Mouse (Mus musculus) forebrain, embryonic 12.5 days (tissue): Measurements from ENCODE around the gene Scn1b. TPM values are rescaled to one million over a fixed set of nuclear protein-coding genes. Genes with fewer than 3 reads are reported as not detected.

Experiments used
- ATAC-seq: fragments of 200-750 bp; cut with Nextera tagmentation; 2 replicates; pipeline ENCODE4 v1.8.0; 2017; ENCODE audit warnings: moderate TSS enrichment; ENCODE audit not compliant: low FRiP score
- H3K27ac ChIP-seq: fragments of 300-500 bp; sonication (generic); 2 replicates; pipeline ENCODE4 v1.5.1; 2016; ENCODE audit warnings: mild to moderate bottlenecking
- H3K27me3 ChIP-seq: fragments of 300-500 bp; sonication (generic); 2 replicates; pipeline ENCODE4 v1.6.1; 2016; ENCODE audit warnings: mild to moderate bottlenecking
- H3K36me3 ChIP-seq: fragments of 300-500 bp; sonication (generic); replicated peaks from 2 replicates; pipeline ENCODE4 v1.6.1; 2016; ENCODE audit warnings: mild to moderate bottlenecking
- H3K4me1 ChIP-seq: fragments of 300-500 bp; sonication (generic); 2 replicates; pipeline ENCODE4 v1.6.1; 2016
- H3K4me2 ChIP-seq: fragments of 300-500 bp; sonication (generic); 2 replicates; pipeline ENCODE4 v1.6.1; 2016; ENCODE audit warnings: mild to moderate bottlenecking, moderate library complexity
- H3K4me3 ChIP-seq: fragments of 300-500 bp; sonication (generic); replicated peaks from 2 replicates; pipeline ENCODE4 v1.5.1; 2016; ENCODE audit warnings: mild to moderate bottlenecking
- H3K9ac ChIP-seq: fragments of 300-500 bp; sonication (generic); 2 replicates; pipeline ENCODE4 v1.6.1; 2016; ENCODE audit warnings: mild to moderate bottlenecking
- H3K9me3 ChIP-seq: fragments of 300-500 bp; sonication (generic); 2 replicates; pipeline ENCODE4 v1.6.1; 2016
- WGBS: fragments of 180-500 bp; shearing (Covaris S2); methylation state at CpG from one replicate; pipeline ENCODE4 v1.1.7; 2016; 5-methylcytosine and 5-hydroxymethylcytosine counted together
- polyA plus RNA-seq: library from polyadenylated mRNA; unstranded; fragments of >200 nt; fragmentation: Nextera tagmentation; extraction: Ambion mirVana; gene quantifications from 2 replicates; pipeline ENCODE4 v1.2.1, GENCODE M21; 2016

Scn1b gene
- polyA plus RNA-seq, 1 experiment from 2014 or later = 1.1 TPM

GRCm38 (mm10) chr7:31076492-31076891 lies 50.3 kb downstream of the Scn1b start, which contains the start of gene Fxyd3:
Fxyd3 (minus strand) TSS chr7:31076704.
- no peak within 1 kb of the TSS for H3K27ac ChIP-seq
- 53% methylated on average over 5 of the region's 5 CpGs for WGBS

GRCm38 (mm10) chr7:31074713-31075069 lies 52.1 kb downstream of the Scn1b start:
- H3K4me1 ChIP-seq = no peaks in the 10 kb centered on the region; the same call in 1 of the 2 replicates
- no peak for ATAC-seq
- 82% methylated on average over 5 of the region's 5 CpGs for WGBS
- H3K27ac ChIP-seq = no peak overlapping the region
- H3K9me3 ChIP-seq = no peaks in the 10 kb centered on the region
- no peak overlapping the region for H3K4me3 ChIP-seq
- no peak overlapping the region for H3K4me2 ChIP-seq
- no peaks in the 10 kb centered on the region for H3K27me3 ChIP-seq
- no peak overlapping the region for H3K9ac ChIP-seq
- no peaks in the 10 kb centered on the region for H3K36me3 ChIP-seq

More at GRCm38 (mm10) chr7:31076492-31076891, 50.3 kb downstream of the Scn1b start, which contains the start of gene Fxyd3:
- H3K9ac ChIP-seq = no peak within 1 kb of the TSS
- ATAC-seq = no peak
- no peaks in the 10 kb centered on the region for H3K27me3 ChIP-seq
- no peaks in the 10 kb centered on the region for H3K9me3 ChIP-seq
- no peak within 1 kb of the TSS for H3K4me2 ChIP-seq
- H3K36me3 ChIP-seq = no peaks in the 10 kb centered on the region
- no peak within 1 kb of the TSS for H3K4me3 ChIP-seq
- no peaks in the 10 kb centered on the region for H3K4me1 ChIP-seq

DNA sequence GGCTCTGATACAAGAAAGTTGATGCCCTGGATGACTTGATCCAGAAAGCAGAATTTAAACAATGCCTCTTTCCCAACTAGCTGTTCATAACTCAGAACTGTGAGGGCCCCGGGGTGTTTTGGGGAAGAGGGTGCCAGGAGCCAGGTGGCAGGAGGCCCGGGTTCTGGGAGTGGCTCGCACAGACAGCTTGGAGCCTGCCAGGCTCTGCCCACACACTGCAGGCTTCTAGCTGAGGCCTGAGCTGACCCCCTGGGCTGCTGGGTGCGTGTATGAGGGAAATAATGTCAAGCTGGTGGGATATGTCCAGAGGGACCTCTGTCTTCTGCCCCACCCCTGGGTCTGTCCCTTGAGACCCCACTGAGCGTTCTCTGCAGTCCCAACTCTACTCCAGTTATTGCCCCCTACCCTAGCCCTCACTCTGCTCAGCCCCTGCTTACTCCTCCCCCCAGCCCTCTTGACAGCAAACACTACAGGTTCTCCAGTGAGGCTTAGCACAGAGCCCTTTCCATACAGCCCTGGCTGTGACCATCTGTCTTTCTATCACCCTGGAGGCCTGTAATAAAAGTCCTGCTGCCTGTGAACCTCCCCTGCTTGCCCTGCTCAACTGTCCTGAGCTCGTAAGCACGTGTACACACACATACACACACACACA lies 52.6 kb downstream of the Scn1b start:
- Histone ChIP-seq H3K27ac (no peak overlapping the region), H3K4me1 (no peaks in the 10 kb centered on the region; the same call in 1 of the 2 replicates), H3K9me3 (no peaks in the 10 kb centered on the region), H3K27me3 (no peaks in the 10 kb centered on the region), H3K9ac (no peak overlapping the region), H3K36me3 (no peaks in the 10 kb centered on the region), H3K4me3 (no peak overlapping the region), H3K4me2 (no peak overlapping the region)
- 68% methylated on average over 7 of the region's 7 CpGs for WGBS
- ATAC-seq = no peak

GRCm38 (mm10) chr7:31073546-31073945 lies 53.3 kb downstream of the Scn1b start:
- no peak overlapping the region for H3K27ac ChIP-seq
- H3K4me1 ChIP-seq = no peaks in the 10 kb centered on the region; the same call in 1 of the 2 replicates
- no peaks in the 10 kb centered on the region for H3K36me3 ChIP-seq
- no peak overlapping the region for H3K4me2 ChIP-seq
- H3K27me3 ChIP-seq = no peaks in the 10 kb centered on the region
- H3K4me3 ChIP-seq = no peak overlapping the region
- H3K9ac ChIP-seq = no peak overlapping the region
- ATAC-seq = no peak
- H3K9me3 ChIP-seq = no peaks in the 10 kb centered on the region

DNA sequence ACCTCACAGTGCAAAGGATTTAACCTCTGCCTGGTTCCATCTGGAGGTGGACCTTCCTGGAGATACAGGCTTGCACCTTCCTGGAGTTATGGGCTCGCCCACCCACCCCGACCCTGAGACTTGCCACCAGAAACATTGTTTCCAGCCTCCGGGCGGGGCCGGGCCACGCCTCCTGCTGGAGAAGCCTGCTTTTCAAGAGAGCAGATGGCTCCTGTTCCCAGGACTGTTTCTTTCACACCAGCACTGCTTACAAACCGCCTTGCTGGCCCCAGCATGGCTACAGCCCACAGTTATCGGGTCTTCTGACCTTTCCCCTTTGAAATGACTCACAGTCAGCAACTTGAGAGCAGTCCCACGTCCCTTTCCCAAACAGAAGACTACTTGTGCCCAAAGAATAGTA lies 54.5 kb downstream of the Scn1b start:
- Histone ChIP-seq H3K27ac (no peak overlapping the region), H3K4me2 (no peak overlapping the region), H3K9me3 (no peaks in the 10 kb centered on the region), H3K36me3 (no peaks in the 10 kb centered on the region), H3K9ac (no peak overlapping the region), H3K27me3 (no peaks in the 10 kb centered on the region), H3K4me3 (no peak overlapping the region), H3K4me1 (no peaks in the 10 kb centered on the region; the same call in 1 of the 2 replicates)
- ATAC-seq = no peak
- WGBS = 67% methylated on average over 9 of the region's 9 CpGs

DNA sequence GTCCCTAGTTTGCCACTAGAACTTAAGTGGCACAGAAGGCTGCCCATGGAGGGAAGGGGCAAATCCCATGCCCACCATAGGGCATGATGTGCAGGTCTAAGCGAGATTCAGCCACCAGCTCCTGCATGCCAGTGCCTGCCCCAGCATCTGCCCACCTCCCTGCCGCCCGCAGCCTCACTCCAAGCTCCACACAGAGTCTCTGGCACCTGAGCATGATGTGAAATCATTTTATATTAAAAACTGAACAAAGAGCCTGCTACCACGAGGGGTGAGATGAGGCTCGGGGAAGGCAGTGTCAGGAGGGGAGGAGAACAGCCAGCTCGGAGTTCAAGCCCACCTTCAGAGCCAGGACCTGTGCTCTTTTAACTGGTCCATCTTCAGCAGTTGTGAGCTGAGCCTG lies 56.5 kb downstream of the Scn1b start:
- Histone ChIP-seq H3K4me2 (no peak overlapping the region), H3K27ac (no peak overlapping the region), H3K9me3 (no peaks in the 10 kb centered on the region), H3K27me3 (no peaks in the 10 kb centered on the region; the same call in 1 of the 2 replicates), H3K9ac (no peak overlapping the region), H3K36me3 (no peaks in the 10 kb centered on the region), H3K4me1 (no peaks in the 10 kb centered on the region; the same call in 1 of the 2 replicates), H3K4me3 (no peak overlapping the region)
- no peak for ATAC-seq
- WGBS = 77% methylated on average over 6 of the region's 6 CpGs

- Histone ChIP-seq H3K27me3 (no peaks in the 10 kb centered on the region; the same call in 1 of the 2 replicates), H3K9me3 (no peaks in the 10 kb centered on the region), H3K27ac (no peak overlapping the region), H3K36me3 (no peaks in the 10 kb centered on the region), H3K4me1 (no peaks in the 10 kb centered on the region; the same call in 1 of the 2 replicates), H3K4me2 (no peak overlapping the region), H3K4me3 (no peak overlapping the region), H3K9ac (no peak overlapping the region)
- no peak for ATAC-seq
- 90% methylated on average over 14 of the region's 14 CpGs for WGBS
These were observed 57.3 kb downstream of the Scn1b start for GRCm38 (mm10) chr7:31069491-31069890.

- no peaks in the 10 kb centered on the region for H3K36me3 ChIP-seq
- no peaks in the 10 kb centered on the region; the same call in 1 of the 2 replicates for H3K27me3 ChIP-seq
- WGBS = 54% methylated on average over 5 of the region's 5 CpGs
- no peak for ATAC-seq
- H3K4me1 ChIP-seq = no peaks in the 10 kb centered on the region; the same call in 1 of the 2 replicates
- no peak overlapping the region for H3K4me3 ChIP-seq
- no peaks in the 10 kb centered on the region for H3K9me3 ChIP-seq
- no peak overlapping the region for H3K9ac ChIP-seq
- H3K4me2 ChIP-seq = no peak overlapping the region
- H3K27ac ChIP-seq = no peak overlapping the region
These were observed 59.0 kb downstream of the Scn1b start for GRCm38 (mm10) chr7:31067836-31068235.

Other genes starting within 250 kb of the Scn1b start
- gene Cd22, start 246.7 kb downstream of the Scn1b start, polyA plus RNA-seq = not detected in 2 replicates
- 0.13 and 0.34 TPM in 2 replicates for gene Mag, start 212.1 kb downstream of the Scn1b start, polyA plus RNA-seq
- not detected in 2 replicates for gene Hamp2, start 202.3 kb downstream of the Scn1b start, polyA plus RNA-seq
- gene Hamp, start 183.0 kb downstream of the Scn1b start, polyA plus RNA-seq = not detected in 2 replicates
- gene Usf2, start 170.2 kb downstream of the Scn1b start, polyA plus RNA-seq = 26.4 and 27.3 TPM in 2 replicates
- 24.1 and 26.4 TPM in 2 replicates for gene Lsr, start 153.5 kb downstream of the Scn1b start, polyA plus RNA-seq
- gene Fam187b, start 153.2 kb downstream of the Scn1b start, polyA plus RNA-seq = 0.82 and 1.2 TPM in 2 replicates
- 7.6 and 9.2 TPM in 2 replicates for gene Fxyd5, start 84.5 kb downstream of the Scn1b start, polyA plus RNA-seq
- 10.5 and 14.3 TPM in 2 replicates for gene Fxyd7, start 75.5 kb downstream of the Scn1b start, polyA plus RNA-seq
- 4.0 and 6.5 TPM in 2 replicates for gene Fxyd1, start 69.8 kb downstream of the Scn1b start, polyA plus RNA-seq
- 0.29 and 0.37 TPM in 2 replicates for gene Lgi4, start 67.7 kb downstream of the Scn1b start, polyA plus RNA-seq
- gene Fxyd3, start 50.3 kb downstream of the Scn1b start, polyA plus RNA-seq = 1.1 and 1.3 TPM in 2 replicates
- 0.49 and 0.67 TPM in 2 replicates for gene Hpn, start 11.7 kb downstream of the Scn1b start, polyA plus RNA-seq
- gene Gramd1a, start 28.9 kb upstream of the Scn1b start, polyA plus RNA-seq = 155 and 174 TPM in 2 replicates
- not detected in 2 replicates for gene Scgb2b2, start 163.5 kb upstream of the Scn1b start, polyA plus RNA-seq
- gene Scgb1b2, start 164.8 kb upstream of the Scn1b start, polyA plus RNA-seq = not detected in 2 replicates
- gene Scgb2b3, start 235.1 kb upstream of the Scn1b start, polyA plus RNA-seq = not detected in 2 replicates
- gene Scgb1b3, start 248.6 kb upstream of the Scn1b start, polyA plus RNA-seq = not detected in 2 replicates